Mouse (Mus musculus) thymus, postnatal 10 days (tissue): Measurements from ENCODE around the gene Lig4.

Experiments
- DNase-seq, 2 experiments: peaks; one replicate each; pipeline ENCODE4 v3.0.0; 2021; ENCODE audit warnings: low spot score in 2 of 2

The Lig4 gene

DNA sequence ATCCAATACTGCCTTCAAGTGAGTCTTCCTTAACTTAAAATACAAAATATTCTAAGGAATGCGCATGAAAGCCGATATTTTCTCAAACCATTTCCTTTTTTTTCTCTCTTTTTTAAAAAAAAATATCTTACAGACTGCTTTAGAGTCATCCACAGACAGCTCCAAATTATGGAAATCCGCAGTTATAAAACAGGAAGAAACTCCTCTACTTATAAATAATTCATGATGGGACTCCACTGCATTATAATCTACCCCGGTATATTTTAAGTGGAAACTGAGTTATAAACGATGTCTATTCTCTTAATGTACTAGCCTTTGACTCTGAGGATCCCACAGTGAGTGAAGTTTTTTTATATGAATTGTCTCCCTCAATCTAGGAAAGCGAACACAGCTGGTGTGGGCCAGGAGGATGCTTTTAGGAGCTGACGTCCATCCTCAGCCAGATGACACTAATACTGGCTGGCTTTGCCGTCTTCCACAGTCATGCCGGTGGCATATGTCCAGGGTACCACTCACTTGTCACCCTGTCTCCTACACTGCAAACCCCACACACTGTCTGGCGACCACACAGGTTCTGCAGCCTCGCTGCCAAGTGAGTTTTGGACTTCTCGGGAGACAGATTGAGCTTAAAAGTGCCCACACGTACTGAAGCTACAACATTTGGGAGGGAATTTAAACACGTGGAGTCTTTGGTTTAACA lies 47.6 kb downstream of the Lig4 start:
- DNase-seq = no peak
